Mouse (Mus musculus): ENCODE data around the gene Cdc27. TPM values are rescaled to one million over a fixed set of nuclear protein-coding genes. Genes with fewer than 3 reads are reported as not detected.
"Not testable (repeated sequence)": the region's sequence is repeated elsewhere in the genome, so short reads cannot be mapped to it uniquely, and the experiment has no call there.

Gene Cdc27
- total RNA-seq, 1 experiment, result 45.9 TPM

DNA sequence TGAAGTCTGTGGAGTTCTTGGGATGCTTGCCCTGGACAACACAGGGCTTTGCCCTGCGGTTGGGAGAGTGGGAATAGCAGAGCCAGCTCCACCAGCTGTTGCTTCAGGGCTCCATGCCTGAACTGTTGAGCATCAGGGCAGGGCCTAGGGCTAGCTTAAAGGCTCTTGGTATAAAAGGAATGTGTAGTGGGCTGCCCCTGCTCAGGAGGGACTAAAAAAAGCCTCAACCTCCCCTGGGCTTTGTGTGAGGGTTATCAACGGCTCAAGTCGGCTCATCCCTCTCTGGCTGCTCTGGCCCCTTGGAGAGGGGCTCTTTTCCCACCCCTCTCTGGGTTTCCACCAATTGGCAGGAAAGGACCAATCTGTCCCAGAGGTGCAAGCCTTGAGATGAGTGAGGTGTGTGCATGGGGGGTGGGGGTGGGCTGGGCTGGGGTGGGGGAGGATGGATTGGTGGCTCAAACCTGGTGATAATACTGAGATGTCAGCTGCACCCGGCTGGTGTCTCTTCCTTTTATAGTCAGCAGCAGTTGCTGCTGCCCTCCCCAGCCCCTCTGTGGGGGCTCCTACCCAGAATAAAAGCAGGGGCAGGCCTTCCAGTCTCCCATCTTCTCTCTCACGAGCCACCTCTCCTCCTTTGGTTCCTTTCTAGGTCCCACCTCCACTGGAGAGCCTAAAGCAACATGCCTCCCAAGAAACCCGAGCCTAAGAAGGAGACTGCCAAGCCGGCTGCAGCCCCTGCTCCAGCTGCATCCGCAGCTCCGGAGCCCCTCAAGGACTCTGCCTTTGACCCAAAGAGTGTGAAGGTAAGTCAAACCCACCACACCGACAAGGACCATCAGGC, 26.6 kb upstream of the Cdc27 start:
- in situ Hi-C loops (cut with MboI; ENCODE audit: low sequenced_read_pairs in 2 of 2, unreplicated experiment in 2 of 2), result no loop called here
- Histone ChIP-seq H3K36me3 (ENCODE audit: control insufficient read depth, insufficient read depth, low read length, poor library complexity, severe bottlenecking) (no peaks in the 10 kb centered on the region), H3K4me3 (ENCODE audit: insufficient read depth in 1 of 2, low read depth in 1 of 2, low read length in 2 of 2, poor library complexity in 1 of 2, severe bottlenecking in 1 of 2) (no peak overlapping the region), H3K9me3 (ENCODE audit: control insufficient read depth, insufficient read depth, low read depth, low read length) (no peaks in the 10 kb centered on the region), H3K27ac (ENCODE audit: insufficient read depth, low read depth, low read length, poor library complexity, severe bottlenecking) (no peak overlapping the region), H3K9ac (ENCODE audit: insufficient read depth, low read depth, low read length, poor library complexity, severe bottlenecking) (no peak overlapping the region), H3K4me1 (ENCODE audit: control insufficient read depth in 2 of 2, insufficient read depth in 2 of 2, low read length in 2 of 2, poor library complexity in 1 of 2) (peaks cover 0 to 2% of the 10 kb centered on the region in 2 experiments; a peak in 1 of 4 replicates)
- no peak for DNase-seq (ENCODE audit: low read depth, low spot score)
- no peak for TF ChIP-seq ZC3H11A (IDR thresholded peaks at IDR 0.05; ENCODE audit: borderline replicate concordance, low read depth, low read length)
- TF ChIP-seq MAFK (IDR thresholded peaks at IDR 0.05; ENCODE audit: insufficient read depth, low read depth, low read length), result no peak
- TF ChIP-seq ZNF384 (IDR thresholded peaks at IDR 0.05; ENCODE audit: low read depth, low read length), result no peak
- TF ChIP-seq HCFC1 (IDR thresholded peaks at IDR 0.05; ENCODE audit: borderline replicate concordance, insufficient read depth, low read length), result no peak
- TF ChIP-seq CHD2 (IDR thresholded peaks at IDR 0.05; ENCODE audit: low read depth, low read length), result no peak

DNA sequence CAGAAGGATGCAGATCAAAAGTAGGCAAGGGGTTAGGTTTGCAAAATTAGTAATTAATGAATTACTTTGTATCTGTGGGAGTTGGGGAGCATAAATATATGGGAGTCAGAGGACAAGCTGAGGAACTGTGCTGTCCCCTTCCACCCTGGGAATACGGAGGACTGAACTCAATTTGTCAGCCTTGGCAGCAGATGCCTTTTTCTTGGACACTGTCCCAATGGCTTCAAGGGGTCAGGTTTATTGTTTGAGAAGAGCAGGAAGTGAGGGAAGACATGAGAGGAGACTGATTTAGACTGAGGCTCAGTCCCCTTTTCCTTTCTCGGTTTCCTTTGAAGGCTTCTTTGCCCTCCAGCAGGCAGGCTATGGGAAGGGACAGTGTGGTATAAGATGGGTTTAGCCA, 22.1 kb upstream of the Cdc27 start:
- H3K4me3 ChIP-seq (ENCODE audit: insufficient read depth in 1 of 2, low read depth in 1 of 2, low read length in 2 of 2, poor library complexity in 1 of 2, severe bottlenecking in 1 of 2), result no peak overlapping the region
- DNase-seq (ENCODE audit: low read depth, low spot score), result no peak
- no peak overlapping the region for H3K9ac ChIP-seq (ENCODE audit: insufficient read depth, low read depth, low read length, poor library complexity, severe bottlenecking)
- no peaks in the 10 kb centered on the region for H3K36me3 ChIP-seq (ENCODE audit: control insufficient read depth, insufficient read depth, low read length, poor library complexity, severe bottlenecking)
- H3K9me3 ChIP-seq (ENCODE audit: control insufficient read depth, insufficient read depth, low read depth, low read length), result no peaks in the 10 kb centered on the region
- in situ Hi-C loops (cut with MboI; ENCODE audit: low sequenced_read_pairs in 2 of 2, unreplicated experiment in 2 of 2), result no loop called here
- no peak overlapping the region for H3K27ac ChIP-seq (ENCODE audit: insufficient read depth, low read depth, low read length, poor library complexity, severe bottlenecking)
- H3K4me1 ChIP-seq (ENCODE audit: control insufficient read depth in 2 of 2, insufficient read depth in 2 of 2, low read length in 2 of 2, poor library complexity in 1 of 2), result no peaks in the 10 kb centered on the region
- TF ChIP-seq CHD2 (IDR thresholded peaks at IDR 0.05; ENCODE audit: low read depth, low read length) (no peak), MAFK (IDR thresholded peaks at IDR 0.05; ENCODE audit: insufficient read depth, low read depth, low read length) (no peak), ZC3H11A (IDR thresholded peaks at IDR 0.05; ENCODE audit: borderline replicate concordance, low read depth, low read length) (no peak), HCFC1 (IDR thresholded peaks at IDR 0.05; ENCODE audit: borderline replicate concordance, insufficient read depth, low read length) (no peak), ZNF384 (IDR thresholded peaks at IDR 0.05; ENCODE audit: low read depth, low read length) (no peak)

DNA sequence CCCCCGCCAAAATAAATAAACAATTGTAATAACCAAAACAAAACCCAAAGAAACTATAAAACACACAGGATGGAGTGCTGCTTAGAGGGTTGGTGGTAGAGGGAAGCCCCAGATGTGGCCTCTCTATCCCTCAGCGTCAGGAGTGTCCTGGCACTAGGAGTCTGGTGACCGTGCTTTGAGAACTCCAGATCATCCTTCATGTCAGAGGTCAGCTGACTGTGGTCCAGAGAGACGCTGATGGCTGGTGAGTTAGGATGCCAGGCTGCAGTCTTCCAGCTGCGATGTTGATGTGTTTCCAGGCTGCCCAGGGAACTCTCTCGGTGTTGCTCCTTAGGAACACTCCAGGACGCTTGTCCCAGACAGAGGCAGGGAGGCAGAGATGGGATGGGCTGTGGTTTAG, 21.7 kb upstream of the Cdc27 start:
- H3K36me3 ChIP-seq (ENCODE audit: control insufficient read depth, insufficient read depth, low read length, poor library complexity, severe bottlenecking), result no peaks in the 10 kb centered on the region
- no peaks in the 10 kb centered on the region for H3K9me3 ChIP-seq (ENCODE audit: control insufficient read depth, insufficient read depth, low read depth, low read length)
- in situ Hi-C loops (cut with MboI; ENCODE audit: low sequenced_read_pairs in 2 of 2, unreplicated experiment in 2 of 2), result no loop called here
- H3K27ac ChIP-seq (ENCODE audit: insufficient read depth, low read depth, low read length, poor library complexity, severe bottlenecking), result no peak overlapping the region
- H3K4me1 ChIP-seq (ENCODE audit: control insufficient read depth in 2 of 2, insufficient read depth in 2 of 2, low read length in 2 of 2, poor library complexity in 1 of 2), result no peaks in the 10 kb centered on the region
- TF ChIP-seq CHD2 (IDR thresholded peaks at IDR 0.05; ENCODE audit: low read depth, low read length), result no peak
- TF ChIP-seq ZC3H11A (IDR thresholded peaks at IDR 0.05; ENCODE audit: borderline replicate concordance, low read depth, low read length), result no peak
- TF ChIP-seq MAFK (IDR thresholded peaks at IDR 0.05; ENCODE audit: insufficient read depth, low read depth, low read length), result no peak
- TF ChIP-seq ZNF384 (IDR thresholded peaks at IDR 0.05; ENCODE audit: low read depth, low read length), result no peak
- no peak for TF ChIP-seq HCFC1 (IDR thresholded peaks at IDR 0.05; ENCODE audit: borderline replicate concordance, insufficient read depth, low read length)
- no peak overlapping the region for H3K9ac ChIP-seq (ENCODE audit: insufficient read depth, low read depth, low read length, poor library complexity, severe bottlenecking)
- no peak for DNase-seq (ENCODE audit: low read depth, low spot score)
- H3K4me3 ChIP-seq (ENCODE audit: insufficient read depth in 1 of 2, low read depth in 1 of 2, low read length in 2 of 2, poor library complexity in 1 of 2, severe bottlenecking in 1 of 2), result no peak overlapping the region

DNA sequence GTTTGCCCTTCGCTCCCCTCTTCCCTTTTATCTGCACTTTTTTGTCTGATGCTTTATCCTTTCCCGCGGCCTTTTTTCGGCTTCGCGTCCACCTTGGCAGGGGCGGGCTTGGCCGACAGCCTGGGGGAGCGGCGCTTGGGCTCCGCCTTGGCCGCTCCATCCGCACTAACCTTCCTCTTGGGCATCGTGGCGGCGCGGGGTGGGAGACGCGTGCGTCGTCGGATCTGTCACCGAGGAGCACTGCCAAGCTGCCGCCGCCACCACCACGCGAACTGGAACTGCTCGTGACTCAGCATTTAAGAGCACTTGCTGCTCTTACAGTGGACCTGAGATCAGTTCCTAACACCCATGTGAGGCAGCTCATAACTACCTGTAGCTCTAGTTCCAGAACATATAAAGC, 21.0 kb upstream of the Cdc27 start:
- DNase-seq (ENCODE audit: low read depth, low spot score); H3K36me3 ChIP-seq (ENCODE audit: control insufficient read depth, insufficient read depth, low read length, poor library complexity, severe bottlenecking); H3K4me1 ChIP-seq (ENCODE audit: control insufficient read depth in 2 of 2, insufficient read depth in 2 of 2, low read length in 2 of 2, poor library complexity in 1 of 2); in situ Hi-C loops (cut with MboI; ENCODE audit: low sequenced_read_pairs in 2 of 2, unreplicated experiment in 2 of 2); H3K27ac ChIP-seq (ENCODE audit: insufficient read depth, low read depth, low read length, poor library complexity, severe bottlenecking); H3K9me3 ChIP-seq (ENCODE audit: control insufficient read depth, insufficient read depth, low read depth, low read length): not testable (repeated sequence)
- peak; percentile 76 for TF ChIP-seq MAFK (IDR thresholded peaks at IDR 0.05; ENCODE audit: insufficient read depth, low read depth, low read length)
- Histone ChIP-seq H3K4me3 (ENCODE audit: insufficient read depth in 1 of 2, low read depth in 1 of 2, low read length in 2 of 2, poor library complexity in 1 of 2, severe bottlenecking in 1 of 2) (peak overlapping the region; percentile 41 to 56; a peak in 3 of 4 replicates), H3K9ac (ENCODE audit: insufficient read depth, low read depth, low read length, poor library complexity, severe bottlenecking) (peak overlapping the region; percentile 41)

DNA sequence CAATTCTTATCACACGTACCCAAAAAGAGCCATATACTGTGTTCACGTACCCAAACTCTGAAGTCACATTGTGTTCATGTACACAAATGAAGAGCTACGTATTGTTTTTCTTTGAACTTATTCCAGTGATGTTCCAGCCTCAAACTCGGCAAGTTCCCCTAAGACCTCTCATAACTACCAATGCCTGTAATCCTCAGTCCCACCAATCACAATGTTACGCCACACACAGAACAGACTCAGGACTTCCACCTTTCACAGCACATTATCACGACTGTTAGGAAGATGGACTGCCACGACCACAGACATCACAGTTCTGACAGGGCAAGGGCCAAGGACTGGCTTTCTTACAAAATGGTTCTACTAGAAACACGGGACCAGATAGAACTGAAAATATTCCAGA, 20.1 kb upstream of the Cdc27 start:
- H3K4me3 ChIP-seq (ENCODE audit: insufficient read depth in 1 of 2, low read depth in 1 of 2, low read length in 2 of 2, poor library complexity in 1 of 2, severe bottlenecking in 1 of 2); in situ Hi-C loops (cut with MboI; ENCODE audit: low sequenced_read_pairs in 2 of 2, unreplicated experiment in 2 of 2); H3K36me3 ChIP-seq (ENCODE audit: control insufficient read depth, insufficient read depth, low read length, poor library complexity, severe bottlenecking); DNase-seq (ENCODE audit: low read depth, low spot score); H3K4me1 ChIP-seq (ENCODE audit: control insufficient read depth in 2 of 2, insufficient read depth in 2 of 2, low read length in 2 of 2, poor library complexity in 1 of 2); H3K9me3 ChIP-seq (ENCODE audit: control insufficient read depth, insufficient read depth, low read depth, low read length); H3K27ac ChIP-seq (ENCODE audit: insufficient read depth, low read depth, low read length, poor library complexity, severe bottlenecking); H3K9ac ChIP-seq (ENCODE audit: insufficient read depth, low read depth, low read length, poor library complexity, severe bottlenecking): not testable (repeated sequence)

Measured in ES-E14 (cell line).